Mouse (Mus musculus): ENCODE measurements around the gene Cbx6.

DNA sequence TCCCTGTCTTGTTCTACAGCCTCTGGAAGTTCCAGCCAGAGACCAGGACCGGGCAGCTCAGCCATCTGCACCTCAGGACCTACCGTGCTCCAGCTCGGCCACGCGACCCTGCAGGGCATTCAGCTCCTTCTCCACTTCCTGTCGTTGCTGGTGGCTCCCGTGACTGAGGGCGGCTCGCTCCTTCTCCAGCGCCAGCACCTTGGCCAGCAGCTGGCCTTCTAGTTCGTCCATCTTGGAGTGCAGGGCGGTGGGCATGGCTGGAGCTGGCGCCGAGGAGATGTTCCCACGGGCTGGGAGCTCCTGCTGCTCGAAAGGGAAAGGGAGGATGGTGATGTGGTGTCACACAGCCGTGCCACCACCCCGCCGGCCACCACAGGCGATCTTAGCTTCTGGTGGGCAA lies 40.3 kb downstream of the Cbx6 start:
- TF ChIP-seq CEBPB (IDR thresholded peaks at IDR 0.05; ENCODE audit: insufficient read depth, poor library complexity, severe bottlenecking), result no peak
- no peak for TF ChIP-seq POLR2A (IDR thresholded peaks at IDR 0.05; ENCODE audit: insufficient read length, low read depth)
